Mouse (Mus musculus) brain, embryonic 18.5 days (tissue): ENCODE measurements at regions not wholly inside any gene's neighbourhood (a gene's known extent, or its start where the extent isn't known, plus 50 kb on each side); places are given as distances from the start of the nearest gene placed in this dataset.
"Not testable (repeated sequence)": the region's sequence is repeated elsewhere in the genome, so short reads cannot be mapped to it uniquely, and the experiment has no call there.

Experiments used
- DNase-seq: peaks from one replicate; pipeline ENCODE4 v3.0.0-alpha.2; 2012; ENCODE audit warnings: low read depth, low spot score

DNA sequence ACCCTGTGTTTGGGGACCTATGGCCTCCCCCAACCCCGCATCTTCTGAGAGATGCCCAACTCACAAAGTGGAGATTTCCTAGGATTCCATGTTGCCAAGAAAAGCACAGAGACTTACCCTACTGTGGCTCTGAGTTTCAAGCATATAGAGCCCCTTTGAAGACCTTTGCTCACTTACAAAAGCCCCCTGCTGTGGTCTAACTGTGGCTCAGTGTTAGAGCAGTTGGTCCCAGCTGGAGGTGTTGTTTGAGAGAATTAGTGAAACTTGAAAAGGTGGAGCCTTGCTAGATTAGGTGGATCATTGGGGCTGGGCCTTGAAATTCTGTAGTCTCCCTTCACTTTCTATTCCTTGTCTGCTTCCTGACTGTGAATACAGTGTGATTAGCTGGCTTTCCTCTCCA, 66.6 kb upstream of the Galnt18 start:
- DNase-seq, result no peak

DNA sequence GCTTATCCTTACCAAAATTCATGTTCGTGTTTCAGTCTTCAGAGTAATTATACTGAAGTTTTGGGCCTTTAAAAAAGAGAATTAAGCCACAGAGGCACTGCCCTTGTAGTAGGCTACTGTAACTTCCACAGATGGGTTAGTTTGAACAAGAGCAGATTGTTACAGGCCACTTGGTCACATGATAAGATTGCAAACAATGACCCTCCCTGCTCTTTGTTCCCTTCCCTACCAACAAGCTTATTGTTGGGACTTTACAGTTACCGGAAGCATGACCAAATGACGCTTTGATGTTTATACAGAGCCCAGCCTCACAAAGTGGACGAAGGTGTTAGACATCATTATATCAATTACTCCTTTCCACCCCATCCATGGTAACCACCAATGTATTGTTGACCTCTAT, 63.9 kb upstream of the Galnt18 start:
- DNase-seq, result no peak

GRCm38 (mm10) chr7:111840826-111841225, 61.0 kb upstream of the Galnt18 start:
- no peak for DNase-seq

GRCm38 (mm10) chr7:111838162-111838561, 58.4 kb upstream of the Galnt18 start:
- DNase-seq, result no peak

GRCm38 (mm10) chr7:111834356-111834755, 54.6 kb upstream of the Galnt18 start:
- not testable (repeated sequence) for DNase-seq

DNA sequence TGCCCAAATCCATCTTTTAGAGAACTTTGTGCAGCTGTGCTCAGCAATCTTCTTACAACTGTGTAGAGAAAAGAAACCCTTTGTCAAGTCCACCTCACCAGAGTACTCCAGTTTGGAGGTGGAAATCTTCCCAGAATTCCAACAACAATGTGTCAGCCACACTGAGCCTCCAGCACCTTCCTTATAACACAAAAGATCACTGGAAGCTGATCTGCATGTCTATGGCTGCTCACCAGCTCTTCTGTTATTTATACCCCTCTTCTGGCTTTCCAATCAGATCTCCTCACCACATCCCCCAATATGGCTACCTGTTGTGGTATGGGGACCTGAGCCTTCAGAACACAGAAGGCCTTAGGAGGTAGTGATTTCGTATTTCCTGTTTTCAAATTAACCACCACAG, 50.2 kb upstream of the Galnt18 start:
- no peak for DNase-seq
